Mouse (Mus musculus) erythroblast, embryonic 14.5 days (primary cell): Measurements from ENCODE around the gene Clic4.

ENCODE experiments used
- GATA1 ChIP-seq: IDR thresholded peaks from 2 replicates; pipeline ENCODE4 v1.6.1; 2012; ENCODE audit warnings: low read length, inconsistent platforms, mixed read lengths
- TAL1 ChIP-seq: IDR thresholded peaks from 3 replicates; pipeline ENCODE4 v1.6.1; 2012; ENCODE audit warnings: low read length, inconsistent platforms, mixed read lengths

- no peak for TF ChIP-seq GATA1
- TF ChIP-seq TAL1, result no peak
Measured at GRCm38 (mm10) chr4:135291199-135291598, 18.6 kb upstream of the Clic4 start.
